Mouse (Mus musculus) layer of hippocampus, adult 11-12 months (tissue): ENCODE measurements around the gene St6galnac1.
"Not testable (repeated sequence)": the region's sequence is repeated elsewhere in the genome, so short reads cannot be mapped to it uniquely, and the experiment has no call there.

Experiments used
- DNase-seq: peaks from one replicate; pipeline ENCODE4 v3.0.0; 2022; ENCODE audit warnings: low spot score

Gene St6galnac1

DNA sequence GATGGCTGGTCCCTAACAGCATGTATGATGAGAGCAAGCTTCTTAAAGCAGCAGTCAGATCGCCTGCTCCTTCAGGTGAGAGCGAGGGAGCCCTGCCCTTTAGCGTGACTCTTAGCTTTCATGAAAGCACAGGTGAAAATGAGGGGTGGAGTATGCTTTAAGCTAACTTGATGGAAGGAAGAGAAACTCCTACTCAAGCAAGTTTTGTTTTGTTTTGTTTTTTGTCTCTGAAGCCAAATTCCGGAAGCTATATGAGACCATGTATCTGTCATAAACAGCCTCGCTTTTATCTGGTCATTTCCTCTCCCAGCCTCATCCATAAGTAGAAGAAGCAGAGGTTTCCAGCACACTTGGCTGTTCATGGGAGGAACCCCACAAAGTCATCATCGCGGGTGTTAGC, at the start of gene St6galnac1:
TSS of gene St6galnac1 (minus strand) at position 101 of the 400 bp plus-strand sequence.
- DNase-seq = no peak

DNA sequence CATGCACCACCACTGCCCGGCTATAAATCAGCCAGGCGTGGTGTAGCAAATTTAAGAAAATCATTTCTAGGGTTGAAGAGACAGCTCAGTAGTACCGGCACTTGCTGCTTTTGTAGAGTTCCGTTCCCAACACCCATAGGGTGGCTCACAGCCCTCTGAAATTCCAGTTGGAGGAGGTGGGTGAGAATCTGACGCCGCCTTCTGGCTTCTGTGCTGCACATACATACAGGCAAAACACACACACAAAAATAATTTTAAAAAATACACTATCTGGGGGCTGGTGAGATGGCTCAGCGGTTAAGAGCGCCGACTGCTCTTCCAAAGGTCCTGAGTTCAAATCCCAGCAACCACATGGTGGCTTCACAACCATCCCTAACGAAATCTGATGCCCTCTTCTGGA, 48.6 kb upstream of the St6galnac1 start:
- DNase-seq = not testable (repeated sequence)

DNA sequence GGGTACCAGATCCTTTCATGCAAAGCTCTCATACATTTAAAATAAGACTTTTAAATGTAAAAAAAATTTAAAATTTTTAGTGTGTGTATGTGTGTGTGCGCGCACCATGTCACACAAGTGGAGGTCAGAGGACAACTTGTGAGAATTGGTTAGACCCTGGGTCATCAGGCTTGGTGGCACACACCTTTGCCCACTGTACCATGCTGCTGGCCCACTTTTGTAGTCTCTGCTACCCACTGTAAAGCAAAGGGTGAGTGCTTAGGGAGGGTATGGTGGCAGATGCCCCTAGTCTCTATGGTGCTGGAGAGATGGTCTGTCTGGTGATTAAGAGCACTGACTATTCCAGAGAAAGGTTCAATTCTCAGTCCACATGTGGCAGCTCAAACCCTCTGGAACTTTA, 47.9 kb upstream of the St6galnac1 start:
- DNase-seq = no peak

DNA sequence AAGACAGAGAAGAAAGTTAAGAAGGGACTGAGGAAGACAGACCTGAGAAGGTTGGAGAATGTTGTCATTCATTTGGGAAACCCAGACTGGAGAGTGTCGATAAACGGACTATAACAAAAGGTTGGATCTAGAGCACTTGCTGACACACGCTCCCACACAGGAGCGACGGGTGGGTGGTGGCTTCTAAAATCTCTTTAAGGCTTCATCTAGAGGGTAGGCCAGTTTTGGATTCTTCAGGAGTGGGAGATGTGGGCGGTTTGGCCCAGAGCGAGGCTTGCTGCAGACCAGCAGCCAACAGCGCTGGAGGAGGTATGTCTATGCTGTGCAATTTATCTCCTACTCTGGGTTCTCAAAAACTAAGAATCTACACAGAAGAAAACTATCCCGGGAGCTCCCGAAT, 47.3 kb upstream of the St6galnac1 start:
- DNase-seq = no peak

DNA sequence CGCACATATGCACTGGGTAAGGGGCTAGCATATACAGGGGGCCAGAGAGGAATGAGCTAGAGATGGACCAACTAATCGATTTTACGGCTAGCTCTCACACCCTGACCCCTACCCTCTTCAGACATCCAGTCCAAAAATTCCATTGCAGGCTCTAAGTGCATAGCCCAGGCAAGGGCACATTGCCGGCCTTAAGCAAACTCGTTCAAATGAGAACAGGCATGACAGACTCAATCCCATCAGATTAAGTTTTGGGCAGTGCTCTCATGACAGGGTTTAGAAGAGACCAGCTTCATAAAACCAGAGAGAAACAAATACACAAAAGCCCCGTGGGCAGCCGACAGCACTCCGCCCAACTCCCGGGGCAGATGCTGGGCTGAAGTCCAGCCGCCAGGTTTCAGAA, 46.9 kb upstream of the St6galnac1 start:
- no peak for DNase-seq

DNA sequence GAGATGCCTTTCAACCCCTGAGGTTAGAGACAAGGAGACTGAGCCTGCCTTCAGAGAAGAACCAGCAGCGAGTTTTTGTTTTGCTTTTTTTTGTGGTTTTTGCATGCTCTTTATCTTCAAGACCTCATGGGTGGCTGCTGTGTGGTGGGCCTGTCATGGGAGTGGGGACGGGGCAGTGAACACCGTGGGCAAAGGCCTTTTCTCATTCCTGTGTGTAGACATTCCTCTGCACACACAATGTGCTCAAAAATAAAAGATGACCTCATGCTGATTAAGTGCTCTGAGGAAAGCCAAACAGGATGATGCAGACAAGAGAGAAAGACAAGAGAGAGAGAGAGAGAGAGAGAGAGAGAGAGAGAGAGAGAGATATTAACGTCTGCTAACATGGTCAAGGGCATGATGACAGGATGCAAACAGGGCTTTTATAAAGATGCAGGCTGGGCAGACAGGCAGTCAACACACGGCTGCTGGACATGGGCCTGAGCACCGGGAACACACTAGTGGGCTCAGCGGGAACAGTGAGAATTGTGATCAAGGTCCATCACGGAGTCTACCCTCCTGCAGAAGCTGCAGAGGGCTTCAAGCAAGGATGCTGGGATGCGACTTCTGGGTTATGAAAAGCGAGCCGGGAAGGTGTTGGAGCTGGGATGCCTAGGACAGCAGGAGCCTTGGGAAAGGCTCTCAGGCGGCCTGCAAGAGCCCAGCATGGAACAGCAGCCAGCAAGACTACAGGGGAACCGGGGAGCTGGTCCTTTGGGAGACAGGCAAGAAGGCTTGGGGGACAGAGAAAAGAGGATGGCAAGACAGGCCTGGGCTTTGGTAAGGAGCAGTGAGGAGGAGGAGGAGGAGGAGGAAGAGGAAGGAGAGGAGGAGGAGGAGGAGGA, 46.0 kb upstream of the St6galnac1 start:
- no peak for DNase-seq

DNA sequence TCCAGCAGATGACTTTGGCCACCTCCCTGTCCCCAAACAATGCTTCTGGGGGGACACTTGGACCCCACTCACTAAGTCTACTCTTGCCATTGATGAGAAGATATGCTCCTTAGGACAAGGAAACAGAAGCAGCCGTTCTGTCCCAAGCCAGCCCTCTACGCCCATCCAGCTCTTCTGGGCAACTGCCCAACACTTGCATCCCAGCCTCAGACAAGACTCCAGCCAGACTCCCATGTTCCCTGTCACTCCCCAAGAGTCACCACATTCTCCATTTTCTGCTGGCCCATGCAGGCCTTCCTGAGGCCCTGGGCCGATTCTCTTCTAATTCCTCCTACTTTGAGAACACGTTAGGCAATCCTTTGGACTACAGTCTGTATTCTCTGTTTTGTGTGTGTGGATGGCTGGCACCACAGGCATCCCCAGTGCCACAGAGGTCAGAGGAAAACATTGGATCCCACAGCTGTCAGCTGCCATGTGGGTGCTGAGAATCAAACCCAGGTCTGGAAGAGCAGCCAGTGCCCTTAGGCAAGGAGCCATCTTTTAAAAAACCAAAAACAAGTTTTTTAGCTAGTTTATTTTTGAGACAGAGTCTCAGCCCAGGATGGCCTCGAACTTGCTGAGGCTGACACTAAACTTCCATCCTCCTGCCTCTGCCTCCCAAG, 44.8 kb upstream of the St6galnac1 start:
- no peak for DNase-seq

DNA sequence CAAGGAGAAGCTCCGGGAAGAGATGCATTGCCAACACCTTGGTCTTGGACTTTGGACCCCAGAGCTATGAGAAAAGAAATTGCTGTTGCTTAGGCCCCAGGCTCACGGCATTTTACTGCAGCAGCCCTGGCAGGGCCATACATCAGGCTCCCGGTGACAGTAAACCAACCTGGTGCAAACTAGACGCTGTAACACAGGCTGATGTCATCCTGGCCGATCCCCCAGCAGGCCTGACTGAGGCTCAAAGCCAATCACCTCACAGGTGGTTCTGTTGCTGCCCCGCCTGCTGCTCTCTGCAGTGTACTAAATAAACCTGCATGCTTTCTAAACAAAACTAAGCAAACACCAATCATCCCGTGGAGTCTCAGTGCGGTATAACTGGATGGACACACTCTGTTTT, 43.4 kb upstream of the St6galnac1 start:
- no peak for DNase-seq

DNA sequence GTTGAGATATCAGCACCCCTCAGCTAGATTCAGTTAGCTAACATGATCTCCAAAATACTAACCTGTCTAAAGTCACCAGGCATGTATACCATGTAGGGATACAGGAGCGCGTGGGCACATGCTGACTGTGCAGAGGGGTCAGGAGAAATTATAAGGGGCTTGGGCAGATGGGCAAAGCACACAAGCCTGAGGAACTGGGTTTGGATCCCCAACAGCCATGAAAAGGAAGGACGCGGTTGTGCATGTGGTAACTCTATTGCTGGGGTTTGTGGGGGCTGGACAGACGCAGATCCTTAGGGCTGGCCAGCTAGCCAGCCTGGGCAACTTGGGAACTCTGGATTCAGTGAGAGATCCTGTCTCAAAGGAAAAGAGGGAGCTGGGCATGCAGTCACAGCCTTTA, 42.3 kb upstream of the St6galnac1 start:
- no peak for DNase-seq

DNA sequence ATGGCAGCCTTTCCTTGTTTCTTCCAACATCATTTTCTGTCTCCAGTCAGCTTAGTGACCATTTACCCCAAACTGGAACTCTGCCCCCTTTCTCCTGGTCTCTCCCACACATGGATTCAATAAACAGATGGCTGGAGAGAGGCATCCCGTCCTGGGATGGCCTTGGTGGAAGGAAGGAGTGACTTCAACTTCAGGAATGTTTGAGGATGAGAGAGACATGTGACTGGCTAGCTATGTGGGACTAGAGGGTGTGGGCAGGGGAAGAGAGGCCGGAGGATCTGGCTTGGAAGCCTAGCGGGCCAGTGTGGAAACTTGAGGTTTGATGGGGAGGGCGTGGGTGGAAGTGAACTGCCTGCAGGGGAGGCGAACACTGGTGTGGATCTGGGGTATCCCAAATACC, 41.5 kb upstream of the St6galnac1 start:
- DNase-seq = no peak

DNA sequence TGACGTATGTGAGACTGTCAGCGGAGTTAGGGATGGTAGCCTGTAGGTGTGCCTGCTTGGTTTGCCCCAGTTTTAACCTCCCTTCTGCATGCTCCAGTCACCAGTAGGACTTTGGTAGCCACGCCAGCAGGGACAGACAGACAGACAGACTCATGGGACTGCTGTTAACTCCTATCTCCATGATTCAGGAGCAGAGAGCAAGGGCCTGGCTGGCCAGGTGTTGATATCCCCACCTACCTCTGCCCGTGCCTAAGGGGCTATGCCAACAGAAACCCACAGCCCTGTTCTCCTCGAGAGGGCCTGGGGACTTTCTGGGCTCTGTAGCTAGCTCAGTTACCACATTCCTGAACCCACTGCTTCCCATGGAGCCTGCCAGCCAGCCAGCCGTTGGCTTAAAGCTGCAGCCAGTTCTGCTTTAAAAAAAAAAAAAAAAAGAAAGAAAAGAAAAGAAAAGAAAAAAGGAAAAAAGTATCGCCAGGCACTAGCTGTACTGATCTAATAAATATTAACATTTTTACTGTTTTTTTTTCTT, 39.6 kb upstream of the St6galnac1 start:
- DNase-seq = no peak

DNA sequence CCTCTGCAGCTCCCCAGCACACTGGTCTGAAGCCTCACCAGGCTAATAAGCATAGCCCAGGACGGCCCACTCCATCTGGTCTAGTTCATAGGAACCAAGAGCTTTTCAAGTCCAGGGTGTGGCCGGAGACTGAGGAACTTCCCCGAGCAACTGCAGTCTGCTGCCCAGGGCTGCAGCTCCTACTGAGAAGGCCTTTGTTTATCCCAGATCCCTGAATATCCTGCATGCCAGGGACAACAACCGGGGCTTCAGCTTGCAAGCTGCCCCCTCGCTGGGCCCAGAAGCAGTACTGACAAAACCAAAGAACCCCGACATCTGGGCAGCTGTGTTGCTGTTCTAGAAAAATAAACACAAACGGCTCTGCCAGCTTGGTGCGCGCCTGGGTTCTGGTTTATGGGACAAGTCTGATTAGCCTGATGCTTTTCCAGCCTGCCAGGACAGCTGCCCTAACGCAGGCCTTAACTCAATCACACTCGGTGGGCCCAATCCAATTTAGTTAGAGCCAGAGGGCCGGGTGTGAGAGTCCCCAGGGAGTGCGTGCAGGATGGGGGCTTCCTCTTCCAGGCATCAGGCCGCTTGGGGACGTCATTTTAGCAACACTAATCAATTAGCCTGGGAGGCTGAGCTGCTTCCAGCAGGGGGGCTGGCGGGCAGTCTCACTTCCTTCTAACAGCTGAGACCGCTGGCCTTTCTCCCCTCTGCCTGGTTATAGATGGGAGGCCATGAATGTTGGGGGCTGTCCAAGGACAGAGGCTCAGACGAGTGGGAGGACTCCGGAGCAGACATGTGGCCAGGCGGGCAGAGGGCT, 39.0 kb upstream of the St6galnac1 start:
- no peak for DNase-seq

DNA sequence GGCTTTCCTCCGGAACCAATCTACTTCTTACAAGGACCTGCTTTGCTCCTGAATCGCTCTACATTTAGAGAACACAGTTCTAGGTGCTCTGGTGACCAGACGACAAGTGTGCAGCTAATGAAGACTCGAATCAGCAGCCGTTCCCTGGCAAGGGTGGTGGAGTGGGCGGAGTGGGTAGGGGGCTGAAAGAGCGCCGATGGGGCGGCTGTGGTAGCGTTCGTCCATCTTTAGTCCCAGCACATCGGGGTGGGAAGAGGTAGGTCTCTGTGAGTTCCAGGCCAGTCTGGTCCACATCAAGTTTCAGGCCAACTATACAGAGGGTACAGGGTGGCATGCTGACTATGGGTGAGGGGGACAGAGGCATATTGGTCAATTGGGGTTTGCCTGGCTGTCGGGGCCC, 38.3 kb upstream of the St6galnac1 start:
- DNase-seq = no peak

DNA sequence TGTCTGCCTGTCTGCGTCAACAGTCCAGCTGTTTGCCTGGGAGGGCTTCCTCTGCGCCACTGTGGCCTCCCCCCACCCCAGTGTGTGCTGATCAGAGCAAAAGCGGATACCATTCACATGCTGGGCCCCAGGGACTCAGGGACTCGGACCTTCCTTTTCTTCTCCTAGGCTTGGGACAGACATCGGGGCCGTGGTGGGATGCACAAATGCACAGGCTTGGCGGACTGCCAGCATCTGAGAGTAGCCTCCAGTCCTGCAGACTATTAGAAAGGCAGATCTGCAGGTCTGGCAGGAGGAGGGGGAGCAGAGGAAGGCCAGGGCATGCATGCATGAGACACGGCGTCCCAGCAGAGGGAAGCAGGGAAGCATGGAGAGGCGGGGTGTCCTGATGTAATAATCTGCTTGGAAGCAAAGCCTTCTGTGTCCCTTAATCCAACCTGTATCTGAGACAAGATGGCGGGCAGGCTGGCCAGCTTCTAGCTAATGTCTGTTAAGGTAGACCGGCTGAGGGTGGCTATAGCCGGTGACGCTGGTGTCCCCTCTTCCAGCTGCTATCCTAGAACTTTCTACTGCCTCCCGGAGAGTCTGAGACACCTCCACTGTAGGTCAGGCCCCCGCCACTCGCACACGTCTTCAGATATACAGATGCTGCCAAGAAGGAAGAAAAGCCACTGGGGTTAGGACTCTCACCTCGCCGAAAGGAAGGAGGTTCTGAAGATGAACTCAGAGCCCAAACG, 37.7 kb upstream of the St6galnac1 start:
- DNase-seq = no peak

DNA sequence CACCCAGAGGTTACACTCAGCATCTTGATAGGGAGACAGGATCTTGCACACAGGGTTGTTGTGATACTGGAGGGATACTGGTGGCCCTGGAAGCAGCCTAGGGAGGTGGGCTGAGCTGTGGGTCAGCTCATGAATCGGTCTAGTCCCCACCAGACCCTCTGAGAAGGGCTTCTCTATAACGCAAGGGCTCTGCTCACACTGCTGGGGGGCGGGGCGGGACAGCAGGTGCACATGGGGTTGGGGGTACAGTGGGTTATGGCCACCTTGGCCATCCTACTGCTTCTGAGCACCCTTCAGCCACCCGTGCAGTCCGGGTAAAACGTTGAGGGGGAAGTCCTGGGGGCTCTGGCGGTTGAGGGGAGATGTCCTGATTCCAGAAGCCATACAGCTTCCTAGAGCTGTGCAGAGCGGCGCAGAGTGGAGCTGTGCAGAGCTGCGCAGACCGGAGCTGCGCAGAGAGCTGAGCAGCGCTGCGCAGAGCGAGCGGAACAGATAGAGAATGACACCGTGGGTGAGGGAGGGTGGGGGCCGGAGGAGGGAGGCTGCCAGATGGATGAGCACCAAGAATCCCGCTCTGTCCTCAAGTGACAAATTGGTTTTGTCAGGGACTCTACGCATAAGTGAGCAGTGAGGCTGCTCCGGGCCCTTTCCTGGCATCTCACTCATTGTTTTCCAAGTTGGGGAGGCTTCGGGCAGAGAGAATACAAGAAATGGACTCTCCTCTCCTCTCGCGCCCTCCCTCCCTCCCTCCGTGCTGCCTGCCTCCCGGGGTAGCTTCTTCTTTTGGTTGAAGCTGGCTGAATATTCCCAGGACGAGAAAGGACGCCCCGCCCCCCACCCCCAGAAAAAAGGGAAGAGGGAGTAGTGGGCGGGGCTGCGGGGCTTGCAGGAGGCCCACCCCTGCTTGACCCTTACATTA, 35.9 kb upstream of the St6galnac1 start:
- DNase-seq = peak; percentile 77

DNA sequence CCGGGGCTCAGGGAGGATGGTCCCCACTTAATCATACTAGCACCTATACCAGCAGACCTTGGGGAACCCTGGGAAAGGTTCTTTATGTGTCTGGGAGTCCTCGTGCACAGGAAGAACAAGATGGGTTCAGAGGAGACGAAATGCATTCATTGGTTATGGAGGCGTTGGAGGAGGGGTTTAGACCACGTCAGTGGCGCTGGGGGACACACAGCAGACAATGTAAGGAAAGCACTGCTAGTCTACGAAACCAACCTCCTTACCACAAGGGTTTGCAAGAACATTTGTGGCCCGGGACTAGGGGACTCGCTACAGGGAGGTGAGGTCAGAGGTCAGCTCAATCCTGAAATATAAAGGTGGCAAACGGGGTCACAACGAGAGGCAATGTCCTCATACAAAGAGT, 35.2 kb upstream of the St6galnac1 start:
- no peak for DNase-seq

DNA sequence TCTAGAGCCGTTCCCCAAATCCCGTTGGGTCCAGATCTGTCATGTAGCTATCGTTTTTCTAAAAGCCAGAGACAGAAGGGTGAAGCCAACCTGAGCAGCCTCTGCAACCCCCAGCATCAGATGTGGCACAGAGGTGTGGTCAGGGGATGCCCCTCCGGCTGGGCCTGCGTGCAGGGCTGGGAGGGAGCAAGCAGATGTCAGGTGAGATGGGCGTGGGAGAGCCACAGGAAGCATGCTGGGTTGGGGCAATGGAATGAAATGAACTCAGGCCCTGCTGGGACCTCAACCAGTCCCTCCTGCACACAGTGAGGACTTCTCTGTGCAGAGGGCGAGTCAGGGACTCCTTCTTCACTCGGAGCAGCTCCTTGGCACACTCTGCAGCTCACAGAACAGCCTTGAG, 34.2 kb upstream of the St6galnac1 start:
- no peak for DNase-seq

DNA sequence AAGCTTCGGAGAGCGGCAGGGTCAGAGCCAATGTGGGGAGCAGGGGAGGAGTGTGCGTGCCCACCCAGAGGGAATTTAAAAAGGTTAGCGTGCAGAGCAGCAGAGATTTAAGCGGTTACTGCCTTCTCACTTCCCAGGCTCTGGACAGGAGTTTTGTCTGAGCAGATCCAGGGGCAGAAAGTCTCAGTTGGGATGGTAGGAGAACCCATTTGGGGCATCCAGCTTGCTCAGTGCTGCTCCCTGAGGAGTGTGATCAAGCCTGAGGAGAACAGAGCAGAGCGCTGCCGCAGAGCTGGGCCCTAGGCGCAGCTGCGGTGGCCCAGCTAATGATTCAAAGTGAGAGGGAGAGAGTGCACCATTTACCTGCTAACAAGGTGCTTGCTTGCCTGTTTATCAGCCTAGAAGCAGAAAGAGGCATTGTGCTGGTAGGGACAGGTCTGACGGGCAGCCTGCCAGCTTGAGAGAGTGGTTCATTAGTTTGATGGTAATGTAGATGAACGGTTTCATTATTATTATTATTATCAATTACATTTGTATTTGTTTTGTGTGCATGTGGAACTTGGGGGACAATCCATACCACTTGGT, 33.6 kb upstream of the St6galnac1 start:
- DNase-seq = no peak

DNA sequence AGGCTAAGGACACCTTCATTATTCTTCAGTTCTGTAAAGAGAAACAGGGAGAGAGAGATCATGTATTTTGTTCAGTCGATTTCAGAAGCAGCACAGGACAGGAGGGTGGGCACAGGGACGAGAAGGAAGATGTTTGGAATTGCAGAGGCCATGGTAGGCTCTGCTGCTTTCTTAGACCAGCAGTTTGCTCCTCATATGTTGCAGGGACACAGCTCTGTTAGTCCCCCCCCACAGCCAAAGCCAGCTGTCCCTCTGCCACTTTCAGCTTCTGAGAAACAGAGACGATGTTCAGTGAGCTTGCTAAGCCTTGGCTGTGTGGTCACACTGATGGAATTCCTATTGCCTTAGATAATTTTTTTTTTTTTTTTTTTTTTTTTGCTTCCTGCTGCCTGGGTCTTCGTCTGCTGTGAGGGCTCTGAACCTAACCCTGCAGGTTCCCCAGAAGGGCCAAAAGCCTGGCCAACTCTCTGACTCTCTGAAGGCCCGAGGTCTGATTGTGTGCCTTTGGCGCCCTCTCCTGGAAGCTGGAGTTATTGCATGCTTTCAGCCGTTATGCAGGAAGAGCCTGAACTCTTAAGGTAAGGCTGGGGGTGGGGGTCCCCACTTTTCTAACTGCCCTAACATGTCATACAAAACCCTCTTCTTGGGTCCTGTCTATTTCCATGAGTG, 32.8 kb upstream of the St6galnac1 start:
- DNase-seq = peak; percentile 89

DNA sequence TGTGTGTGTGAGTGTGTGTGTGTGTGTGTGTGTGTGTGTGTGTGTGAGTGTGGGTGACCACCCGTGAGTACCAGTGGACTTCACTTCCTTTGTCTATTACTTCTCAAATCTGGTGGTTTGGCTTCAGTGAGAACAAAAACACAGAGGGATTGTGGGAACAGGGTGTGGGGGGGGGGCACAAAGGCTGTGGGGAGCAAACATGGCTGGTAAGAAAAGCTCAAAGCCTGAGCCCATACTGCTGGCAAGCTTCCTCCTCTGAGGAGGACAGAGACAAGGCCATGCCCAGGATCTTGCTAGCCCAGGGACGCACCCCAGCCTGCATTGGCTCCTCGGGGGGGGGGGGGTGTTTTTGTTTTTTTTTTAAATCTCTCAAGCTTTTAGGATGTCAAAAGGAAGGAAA, 32.2 kb upstream of the St6galnac1 start:
- no peak for DNase-seq
